Mouse (Mus musculus) lung, postnatal 36 days (tissue): ENCODE results near the gene Tec.

Source experiments
- DNase-seq: peaks from one replicate; pipeline ENCODE4 v3.0.0; 2022; ENCODE audit warnings: mixed read lengths

Gene Tec

GRCm38 (mm10) chr5:72868091-72868875 lies at the start of gene Tec:
TSS of gene Tec (minus strand) at chr5:72868483.
- peak; percentile 94 for DNase-seq

GRCm38 (mm10) chr5:72916851-72917250 lies 48.6 kb upstream of the Tec start:
- DNase-seq, result no peak

- no peak for DNase-seq
These were observed 47.8 kb upstream of the Tec start for GRCm38 (mm10) chr5:72916048-72916447.

GRCm38 (mm10) chr5:72914633-72915561 lies 46.6 kb upstream of the Tec start:
- DNase-seq, result peak; percentile 32

- DNase-seq, result peak; percentile 99
These were observed 45.6 kb upstream of the Tec start, which contains the start of gene Slain2 for GRCm38 (mm10) chr5:72913648-72914557. TSS of gene Slain2 (plus strand) at chr5:72914304.

GRCm38 (mm10) chr5:72911284-72911683 lies 43.0 kb upstream of the Tec start:
- DNase-seq, result no peak

- DNase-seq, result peak; percentile 48
These were observed 42.1 kb upstream of the Tec start for GRCm38 (mm10) chr5:72910373-72910772.

- DNase-seq, result no peak
These were observed 41.1 kb upstream of the Tec start for GRCm38 (mm10) chr5:72909363-72909762.

- no peak for DNase-seq
These were observed 40.1 kb upstream of the Tec start for GRCm38 (mm10) chr5:72908324-72908936.

GRCm38 (mm10) chr5:72907402-72907801 lies 39.1 kb upstream of the Tec start:
- DNase-seq, result peak; percentile 59

- DNase-seq, result peak; percentile 84
These were observed 36.9 kb upstream of the Tec start for GRCm38 (mm10) chr5:72904903-72905790.

GRCm38 (mm10) chr5:72902876-72903516 lies 34.7 kb upstream of the Tec start:
- no peak for DNase-seq

- no peak for DNase-seq
These were observed 34.0 kb upstream of the Tec start for GRCm38 (mm10) chr5:72902312-72902711.

GRCm38 (mm10) chr5:72901866-72902265 lies 33.6 kb upstream of the Tec start:
- DNase-seq, result no peak

GRCm38 (mm10) chr5:72899255-72899654 lies 31.0 kb upstream of the Tec start:
- DNase-seq, result no peak

GRCm38 (mm10) chr5:72897998-72898397 lies 29.7 kb upstream of the Tec start:
- DNase-seq, result no peak

GRCm38 (mm10) chr5:72896478-72897279 lies 28.4 kb upstream of the Tec start:
- DNase-seq, result peak; percentile 53

- DNase-seq, result no peak
These were observed 27.0 kb upstream of the Tec start for GRCm38 (mm10) chr5:72895261-72895660.

- no peak for DNase-seq
These were observed 25.7 kb upstream of the Tec start for GRCm38 (mm10) chr5:72893987-72894386.

GRCm38 (mm10) chr5:72891534-72891933 lies 23.3 kb upstream of the Tec start:
- DNase-seq, result peak; percentile 77
